Mouse (Mus musculus) MEL (cell line): ENCODE measurements at regions not wholly inside any gene's neighbourhood (a gene's known extent, or its start where the extent isn't known, plus 50 kb on each side); places are given as distances from the start of the nearest gene placed in this dataset.

Source experiments
- CTCF ChIP-seq, 3 experiments: IDR thresholded peaks in 2 of 3; conservative IDR thresholded peaks in 1 of 3; 2 replicates each; pipeline ENCODE4 v1.5.1; 2011 to 2012; ENCODE audit warnings: low read length in 3 of 3, low read depth in 2 of 3, mild to moderate bottlenecking in 2 of 3, improper control_type of control experiment in 1 of 3, inconsistent platforms in 1 of 3, mixed read lengths in 1 of 3, moderate library complexity in 1 of 3; ENCODE audit not compliant: control insufficient read depth in 1 of 3, insufficient read depth in 1 of 3, poor library complexity in 1 of 3, severe bottlenecking in 1 of 3
- GABPA ChIP-seq: IDR thresholded peaks from 2 replicates; pipeline ENCODE4 v1.6.1; 2012; ENCODE audit warnings: low read depth, mild to moderate bottlenecking, inconsistent platforms, low read length, improper control_type of control experiment, moderate library complexity
- GATA1 ChIP-seq: IDR thresholded peaks from 2 replicates; pipeline ENCODE4 v1.6.1; 2011; ENCODE audit warnings: low read depth, low read length, improper control_type of control experiment
- MYC ChIP-seq: IDR thresholded peaks from 2 replicates; pipeline ENCODE4 v1.6.1; 2011; ENCODE audit warnings: low read depth, mild to moderate bottlenecking, low read length, improper control_type of control experiment, moderate library complexity
- POLR2A ChIP-seq, 2 experiments: IDR thresholded peaks; 2 replicates each; pipeline ENCODE4 v1.6.1; 2011 to 2012; ENCODE audit warnings: low read length in 2 of 2, mild to moderate bottlenecking in 2 of 2, control low read depth in 1 of 2, improper control_type of control experiment in 1 of 2, low read depth in 1 of 2, moderate library complexity in 1 of 2; ENCODE audit not compliant: control insufficient read depth in 1 of 2, insufficient read depth in 1 of 2, poor library complexity in 1 of 2
- POLR2AphosphoS5 ChIP-seq: IDR thresholded peaks from 2 replicates; pipeline ENCODE4 v1.6.1; 2012; ENCODE audit warnings: low read depth, borderline replicate concordance, mild to moderate bottlenecking, inconsistent platforms, low read length, moderate library complexity, mixed read lengths
- RAD21 ChIP-seq: IDR thresholded peaks from 2 replicates; pipeline ENCODE4 v1.6.1; 2011; ENCODE audit warnings: mild to moderate bottlenecking, low read depth, low read length, improper control_type of control experiment
- SMC3 ChIP-seq: IDR thresholded peaks from 2 replicates; pipeline ENCODE4 v1.6.1; 2011; ENCODE audit warnings: low read depth, low read length, improper control_type of control experiment
- TAL1 ChIP-seq: IDR thresholded peaks from 2 replicates; pipeline ENCODE4 v1.6.1; 2012; ENCODE audit warnings: mild to moderate bottlenecking, inconsistent platforms, low read length, moderate library complexity, mixed read lengths
- UBTF ChIP-seq: IDR thresholded peaks from 2 replicates; pipeline ENCODE4 v1.6.1; 2012; ENCODE audit warnings: low read depth, mild to moderate bottlenecking, inconsistent platforms, low read length, improper control_type of control experiment, moderate library complexity, borderline replicate concordance; ENCODE audit not compliant: insufficient read depth
- ZKSCAN1 ChIP-seq: IDR thresholded peaks from 2 replicates; pipeline ENCODE4 v1.6.1; 2012; ENCODE audit warnings: low read depth, mild to moderate bottlenecking, inconsistent platforms, low read length, improper control_type of control experiment, moderate library complexity

DNA sequence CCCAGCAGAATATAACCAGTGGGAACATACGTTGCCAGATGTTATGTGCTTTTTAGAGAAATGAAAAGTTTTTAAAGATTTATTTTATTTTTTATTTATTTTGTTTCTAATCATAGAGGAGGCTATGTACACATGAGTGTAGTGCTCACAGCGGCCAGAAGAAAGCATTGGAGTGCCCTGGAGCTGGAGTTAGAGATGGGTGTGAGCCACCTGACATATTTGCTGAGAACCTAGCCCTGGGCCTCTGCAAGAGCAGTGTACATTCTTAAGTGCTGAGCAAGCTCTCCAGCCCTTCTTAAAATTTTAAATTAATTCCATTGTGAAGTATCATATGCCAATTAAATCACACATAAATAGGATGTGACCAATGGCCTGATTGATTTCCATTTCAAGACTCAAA lies 95.7 kb upstream of the Vgll2 start:
- TF ChIP-seq TAL1 (no peak), SMC3 (no peak), GABPA (no peak), ZKSCAN1 (no peak), CTCF (IDR thresholded peaks at IDR 0.05 in 2 of 3, conservative IDR thresholded peaks at IDR 0.05 in 1 of 3; ENCODE audit: control insufficient read depth in 1 of 3, insufficient read depth in 1 of 3, low read depth in 2 of 3, low read length in 3 of 3, poor library complexity in 1 of 3, severe bottlenecking in 1 of 3) (no peak), MYC (no peak), POLR2A (IDR thresholded peaks at IDR 0.05; ENCODE audit: control insufficient read depth in 1 of 2, insufficient read depth in 1 of 2, low read depth in 1 of 2, low read length in 2 of 2, poor library complexity in 1 of 2) (no peak), RAD21 (no peak), GATA1 (no peak), POLR2AphosphoS5 (no peak), UBTF (no peak)
